Mouse (Mus musculus) lung, embryonic 16.5 days (tissue): ENCODE measurements around the gene Brcc3. TPM values are rescaled to one million over a fixed set of nuclear protein-coding genes. Genes with fewer than 3 reads are reported as not detected.

Experiments
- ATAC-seq: fragments of 200-750 bp; cut with Nextera tagmentation; 2 replicates; pipeline ENCODE4 v1.8.0; 2017; ENCODE audit warnings: low read depth, mild to moderate bottlenecking, moderate library complexity
- H3K27ac ChIP-seq: fragments of 300-500 bp; sonication (generic); 2 replicates; pipeline ENCODE4 v1.5.1; 2014; ENCODE audit warnings: mild to moderate bottlenecking, control low read depth, low read length
- H3K27me3 ChIP-seq: fragments of 300-500 bp; sonication (generic); 2 replicates; pipeline ENCODE4 v1.6.1; 2014; ENCODE audit warnings: low read depth, low read length, mixed read lengths; ENCODE audit not compliant: control insufficient read depth, insufficient read depth
- H3K36me3 ChIP-seq: fragments of 300-500 bp; sonication (generic); 2 replicates; pipeline ENCODE4 v1.6.1; 2014; ENCODE audit warnings: low read length; ENCODE audit not compliant: control insufficient read depth, insufficient read depth
- H3K4me1 ChIP-seq: fragments of 300-500 bp; sonication (generic); replicated peaks from 2 replicates; pipeline ENCODE4 v1.6.1; 2014; ENCODE audit warnings: low read length, mixed read lengths; ENCODE audit not compliant: control insufficient read depth, insufficient read depth
- H3K4me2 ChIP-seq: fragments of 300-500 bp; sonication (generic); 2 replicates; pipeline ENCODE4 v1.6.1; 2014; ENCODE audit warnings: low read depth, low read length, control low read depth
- H3K4me3 ChIP-seq: fragments of 300-500 bp; sonication (generic); 2 replicates; pipeline ENCODE4 v1.5.1; 2014; ENCODE audit warnings: mild to moderate bottlenecking, low read length, control low read depth
- H3K9ac ChIP-seq: fragments of 300-500 bp; sonication (generic); 2 replicates; pipeline ENCODE4 v1.6.1; 2014; ENCODE audit warnings: low read length, control low read depth
- H3K9me3 ChIP-seq: fragments of 300-500 bp; sonication (generic); 2 replicates; pipeline ENCODE4 v1.6.1; 2016; ENCODE audit warnings: low read length; ENCODE audit not compliant: control insufficient read depth
- WGBS: fragments of 180-500 bp; shearing (Covaris S2); extraction: QIAGEN DNeasy Blood & Tissue Kit; methylation state at CpG from one replicate; pipeline ENCODE4 v1.1.7; 2014; 5-methylcytosine and 5-hydroxymethylcytosine counted together
- polyA plus RNA-seq: library from polyadenylated mRNA; unstranded; fragments of >200 nt; fragmentation: Nextera tagmentation; extraction: Ambion mirVana; gene quantifications from 2 replicates; pipeline ENCODE4 v1.2.1, GENCODE M21; 2015

Gene Brcc3
- 59.6 and 60.7 TPM in 2 replicates for polyA plus RNA-seq

GRCm38 (mm10) chrX:75415936-75416785, at the start of gene Brcc3, which contains the start of the genes Cmc4 and Mtcp1:
Gene Brcc3 (plus strand): TSS chrX:75416628.
Gene Cmc4 (minus strand): TSS chrX:75416584.
Gene Mtcp1 (minus strand): TSS chrX:75416588.
- Histone ChIP-seq H3K9me3 (no peaks in the 10 kb centered on the region), H3K4me3 (peak within 1 kb of the TSS; percentile 59), H3K9ac (peak within 1 kb of the TSS; percentile 69), H3K27me3 (no peaks in the 10 kb centered on the region), H3K4me2 (peak within 1 kb of the TSS; percentile 57), H3K4me1 (no peaks in the 10 kb centered on the region; the same call in 1 of the 2 replicates), H3K27ac (peak within 1 kb of the TSS; percentile 91), H3K36me3 (no peaks in the 10 kb centered on the region)
- WGBS = 14% methylated on average over 49 of the region's 52 CpGs
- peak; percentile 100 for ATAC-seq

GRCm38 (mm10) chrX:75370197-75370596, 46.2 kb upstream of the Brcc3 start:
- no peaks in the 10 kb centered on the region for H3K27me3 ChIP-seq
- H3K36me3 ChIP-seq = no peaks in the 10 kb centered on the region
- no peak overlapping the region for H3K4me2 ChIP-seq
- ATAC-seq = no peak
- H3K27ac ChIP-seq = no peak overlapping the region
- H3K4me1 ChIP-seq = no peaks in the 10 kb centered on the region
- no peaks in the 10 kb centered on the region for H3K9me3 ChIP-seq
- H3K4me3 ChIP-seq = no peak overlapping the region
- no peak overlapping the region for H3K9ac ChIP-seq

GRCm38 (mm10) chrX:75372666-75373425, 43.6 kb upstream of the Brcc3 start:
- Histone ChIP-seq H3K9ac (no peak overlapping the region), H3K4me1 (no peaks in the 10 kb centered on the region), H3K27me3 (no peaks in the 10 kb centered on the region), H3K36me3 (no peaks in the 10 kb centered on the region), H3K4me2 (no peak overlapping the region), H3K27ac (peak overlapping the region; percentile 70; the same call in 1 of the 2 replicates), H3K9me3 (no peaks in the 10 kb centered on the region), H3K4me3 (no peak overlapping the region)
- 41% methylated on average over 2 of the region's 2 CpGs for WGBS
- ATAC-seq = peak; percentile 94

- Histone ChIP-seq H3K4me1 (no peaks in the 10 kb centered on the region), H3K9me3 (no peaks in the 10 kb centered on the region), H3K36me3 (no peaks in the 10 kb centered on the region), H3K27ac (no peak overlapping the region), H3K4me2 (no peak overlapping the region), H3K9ac (no peak overlapping the region), H3K27me3 (no peaks in the 10 kb centered on the region), H3K4me3 (no peak overlapping the region)
- ATAC-seq = no peak
Measured at GRCm38 (mm10) chrX:75376815-75377214, 39.6 kb upstream of the Brcc3 start.

- Histone ChIP-seq H3K9me3 (no peaks in the 10 kb centered on the region), H3K27me3 (no peaks in the 10 kb centered on the region), H3K4me2 (no peak overlapping the region), H3K9ac (no peak overlapping the region), H3K27ac (no peak overlapping the region), H3K4me1 (no peaks in the 10 kb centered on the region), H3K36me3 (no peaks in the 10 kb centered on the region), H3K4me3 (no peak overlapping the region)
- ATAC-seq = no peak
- WGBS = 75% methylated on average over 1 of the region's 1 CpGs
Measured at GRCm38 (mm10) chrX:75381176-75381575, 35.3 kb upstream of the Brcc3 start.

GRCm38 (mm10) chrX:75381699-75382098, 34.7 kb upstream of the Brcc3 start:
- H3K4me3 ChIP-seq = peak overlapping the region; percentile 60
- ATAC-seq = no peak
- H3K9ac ChIP-seq = peak overlapping the region; percentile 73
- peak overlapping the region; percentile 50 for H3K4me2 ChIP-seq
- no peaks in the 10 kb centered on the region for H3K27me3 ChIP-seq
- H3K9me3 ChIP-seq = no peaks in the 10 kb centered on the region
- no peaks in the 10 kb centered on the region for H3K4me1 ChIP-seq
- WGBS = 61% methylated on average over 5 of the region's 5 CpGs
- H3K36me3 ChIP-seq = no peaks in the 10 kb centered on the region
- peak overlapping the region; percentile 31; the same call in 1 of the 2 replicates for H3K27ac ChIP-seq

- peak; percentile 99 for ATAC-seq
- no peaks in the 10 kb centered on the region for H3K36me3 ChIP-seq
- peak within 1 kb of the TSS; percentile 73 for H3K9ac ChIP-seq
- H3K27ac ChIP-seq = peak within 1 kb of the TSS; percentile 84
- H3K4me3 ChIP-seq = peak within 1 kb of the TSS; percentile 60
- no peaks in the 10 kb centered on the region for H3K27me3 ChIP-seq
- peak within 1 kb of the TSS; percentile 50 for H3K4me2 ChIP-seq
- no peaks in the 10 kb centered on the region for H3K9me3 ChIP-seq
- no peaks in the 10 kb centered on the region for H3K4me1 ChIP-seq
- 12% methylated on average over 17 of the region's 25 CpGs for WGBS
Measured at GRCm38 (mm10) chrX:75382195-75382771, 34.1 kb upstream of the Brcc3 start, which contains the start of the genes Fundc2 and F8. Gene Fundc2 (plus strand): TSS chrX:75382399. Gene F8 (minus strand): TSS chrX:75382615.

- Histone ChIP-seq H3K4me1 (no peaks in the 10 kb centered on the region), H3K4me2 (no peak overlapping the region), H3K9me3 (no peaks in the 10 kb centered on the region), H3K36me3 (0 out of 2 replicates have a peak, but pooled peaks cover 2% of the 10 kb centered on the region), H3K27me3 (no peaks in the 10 kb centered on the region), H3K9ac (no peak overlapping the region), H3K4me3 (no peak overlapping the region), H3K27ac (no peak overlapping the region)
- no peak for ATAC-seq
- WGBS = 90% methylated on average over 1 of the region's 1 CpGs
Measured at GRCm38 (mm10) chrX:75399471-75399870, 17.0 kb upstream of the Brcc3 start.

- no peaks in the 10 kb centered on the region for H3K4me1 ChIP-seq
- H3K4me2 ChIP-seq = no peak overlapping the region
- H3K27me3 ChIP-seq = no peaks in the 10 kb centered on the region
- 0 out of 2 replicates have a peak, but pooled peaks cover 2% of the 10 kb centered on the region for H3K36me3 ChIP-seq
- no peak overlapping the region for H3K9ac ChIP-seq
- WGBS = 64% methylated on average over 2 of the region's 2 CpGs
- no peak overlapping the region for H3K4me3 ChIP-seq
- H3K27ac ChIP-seq = no peak overlapping the region
- ATAC-seq = no peak
- no peaks in the 10 kb centered on the region for H3K9me3 ChIP-seq
Measured at GRCm38 (mm10) chrX:75402668-75403067, 13.8 kb upstream of the Brcc3 start.
